Mouse (Mus musculus): Measurements from ENCODE around the gene Sept6.

Sept6 gene

DNA sequence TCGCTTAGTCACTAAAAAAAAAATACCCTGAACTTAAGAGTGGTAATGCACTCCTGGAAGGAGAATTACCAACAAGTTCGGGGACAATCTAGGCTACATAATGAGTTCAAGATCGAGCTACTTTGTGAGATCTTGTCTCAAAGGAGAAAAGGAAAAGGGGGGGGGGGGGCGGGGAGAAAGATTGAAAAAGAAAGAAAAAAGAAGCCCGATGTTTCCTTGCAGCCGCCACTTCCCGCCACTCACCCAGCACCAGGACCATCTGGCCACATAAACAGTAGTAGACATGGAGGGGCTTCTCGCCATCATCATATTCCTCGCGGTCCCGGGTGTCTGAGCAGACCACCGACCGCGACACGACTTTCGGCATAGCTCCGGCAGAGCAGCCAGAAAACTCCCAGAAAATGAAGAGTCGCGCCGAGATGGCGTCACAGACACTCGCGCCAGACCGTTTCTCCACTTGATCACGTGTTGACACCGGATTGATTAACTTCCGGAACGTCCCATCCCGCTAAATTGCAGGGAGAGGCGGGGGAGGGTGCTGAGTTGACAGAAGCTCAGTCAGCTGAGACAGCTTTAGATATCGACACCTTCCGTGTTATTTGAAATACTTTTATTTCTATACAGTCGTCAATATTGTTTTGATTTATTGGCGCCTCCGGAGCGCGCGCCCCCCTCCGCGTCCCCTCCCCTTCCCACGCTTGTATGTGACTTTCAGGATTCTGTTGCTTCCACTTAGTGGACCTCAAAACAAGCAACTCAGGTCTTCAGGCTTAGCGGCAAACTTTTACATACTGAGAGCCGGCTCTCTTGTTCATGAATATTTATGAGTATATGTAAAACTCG lies 127.6 kb downstream of the Sept6 start:
- peak; percentile 84 for DNase-seq

Measured in cerebellum, adult 9-11 months (tissue).